Mouse (Mus musculus): Measurements from ENCODE around the gene Msi1. TPM values are rescaled to one million over a fixed set of nuclear protein-coding genes. Genes with fewer than 3 reads are reported as not detected.

Gene Msi1
- polyA plus RNA-seq, 1 experiment: 0.14 TPM

GRCm38 (mm10) chr5:115403436-115404140, 25.8 kb upstream of the Msi1 start:
- H3K4me1 ChIP-seq (ENCODE audit: control insufficient read depth): no peaks in the 10 kb centered on the region
- no peaks in the 10 kb centered on the region for H3K9me3 ChIP-seq (ENCODE audit: control insufficient read depth, low read length)
- no peak overlapping the region for H3K4me3 ChIP-seq (replicated peaks)
- H3K36me3 ChIP-seq (ENCODE audit: control insufficient read depth): no peaks in the 10 kb centered on the region
- TF ChIP-seq TAL1 (IDR thresholded peaks at IDR 0.05; ENCODE audit: low read length): no peak
- TF ChIP-seq GATA1 (IDR thresholded peaks at IDR 0.05; ENCODE audit: low read length): no peak
- H3K27me3 ChIP-seq (ENCODE audit: control insufficient read depth): peaks cover 34% of the 10 kb centered on the region

GRCm38 (mm10) chr5:115404241-115404794, 25.1 kb upstream of the Msi1 start:
- Histone ChIP-seq H3K9me3 (ENCODE audit: control insufficient read depth, low read length) (no peaks in the 10 kb centered on the region), H3K36me3 (ENCODE audit: control insufficient read depth) (no peaks in the 10 kb centered on the region), H3K27me3 (ENCODE audit: control insufficient read depth) (peaks cover 28% of the 10 kb centered on the region), H3K4me1 (ENCODE audit: control insufficient read depth) (no peaks in the 10 kb centered on the region), H3K4me3 (replicated peaks) (no peak overlapping the region)
- TF ChIP-seq TAL1 (IDR thresholded peaks at IDR 0.05; ENCODE audit: low read length) (no peak), GATA1 (IDR thresholded peaks at IDR 0.05; ENCODE audit: low read length) (no peak)

- Histone ChIP-seq H3K27me3 (ENCODE audit: control insufficient read depth) (peaks cover 27% of the 10 kb centered on the region), H3K36me3 (ENCODE audit: control insufficient read depth) (no peaks in the 10 kb centered on the region), H3K4me1 (ENCODE audit: control insufficient read depth) (no peaks in the 10 kb centered on the region), H3K9me3 (ENCODE audit: control insufficient read depth, low read length) (no peaks in the 10 kb centered on the region), H3K4me3 (replicated peaks) (no peak overlapping the region)
- TF ChIP-seq GATA1 (IDR thresholded peaks at IDR 0.05; ENCODE audit: low read length): no peak
- TF ChIP-seq TAL1 (IDR thresholded peaks at IDR 0.05; ENCODE audit: low read length): no peak
These were observed 24.2 kb upstream of the Msi1 start for GRCm38 (mm10) chr5:115405205-115405604.

DNA sequence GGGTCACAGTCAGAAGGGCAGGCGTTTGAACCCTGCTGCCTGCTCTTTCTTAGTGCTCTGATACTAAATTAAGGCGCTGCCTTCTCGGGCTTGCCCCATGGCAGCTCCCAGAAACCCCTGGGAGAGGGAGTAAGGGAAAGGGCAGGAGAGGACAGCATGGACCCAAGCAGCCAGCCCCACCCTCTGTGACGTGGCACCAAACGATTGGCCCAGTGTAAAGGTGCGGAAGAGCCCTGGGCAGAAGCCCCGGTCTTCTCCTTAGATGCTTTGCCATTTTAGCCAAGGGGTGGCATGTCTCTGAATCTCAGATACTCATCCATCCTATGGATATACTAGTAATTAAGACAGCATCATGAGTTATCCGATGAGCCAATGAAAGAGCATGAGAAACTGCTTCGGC, 21.3 kb upstream of the Msi1 start:
- peaks cover 23% of the 10 kb centered on the region for H3K27me3 ChIP-seq (ENCODE audit: control insufficient read depth)
- no peaks in the 10 kb centered on the region for H3K4me1 ChIP-seq (ENCODE audit: control insufficient read depth)
- H3K36me3 ChIP-seq (ENCODE audit: control insufficient read depth): no peaks in the 10 kb centered on the region
- no peaks in the 10 kb centered on the region for H3K9me3 ChIP-seq (ENCODE audit: control insufficient read depth, low read length)
- H3K4me3 ChIP-seq (replicated peaks): no peak overlapping the region
- no peak for TF ChIP-seq TAL1 (IDR thresholded peaks at IDR 0.05; ENCODE audit: low read length)
- TF ChIP-seq GATA1 (IDR thresholded peaks at IDR 0.05; ENCODE audit: low read length): no peak

DNA sequence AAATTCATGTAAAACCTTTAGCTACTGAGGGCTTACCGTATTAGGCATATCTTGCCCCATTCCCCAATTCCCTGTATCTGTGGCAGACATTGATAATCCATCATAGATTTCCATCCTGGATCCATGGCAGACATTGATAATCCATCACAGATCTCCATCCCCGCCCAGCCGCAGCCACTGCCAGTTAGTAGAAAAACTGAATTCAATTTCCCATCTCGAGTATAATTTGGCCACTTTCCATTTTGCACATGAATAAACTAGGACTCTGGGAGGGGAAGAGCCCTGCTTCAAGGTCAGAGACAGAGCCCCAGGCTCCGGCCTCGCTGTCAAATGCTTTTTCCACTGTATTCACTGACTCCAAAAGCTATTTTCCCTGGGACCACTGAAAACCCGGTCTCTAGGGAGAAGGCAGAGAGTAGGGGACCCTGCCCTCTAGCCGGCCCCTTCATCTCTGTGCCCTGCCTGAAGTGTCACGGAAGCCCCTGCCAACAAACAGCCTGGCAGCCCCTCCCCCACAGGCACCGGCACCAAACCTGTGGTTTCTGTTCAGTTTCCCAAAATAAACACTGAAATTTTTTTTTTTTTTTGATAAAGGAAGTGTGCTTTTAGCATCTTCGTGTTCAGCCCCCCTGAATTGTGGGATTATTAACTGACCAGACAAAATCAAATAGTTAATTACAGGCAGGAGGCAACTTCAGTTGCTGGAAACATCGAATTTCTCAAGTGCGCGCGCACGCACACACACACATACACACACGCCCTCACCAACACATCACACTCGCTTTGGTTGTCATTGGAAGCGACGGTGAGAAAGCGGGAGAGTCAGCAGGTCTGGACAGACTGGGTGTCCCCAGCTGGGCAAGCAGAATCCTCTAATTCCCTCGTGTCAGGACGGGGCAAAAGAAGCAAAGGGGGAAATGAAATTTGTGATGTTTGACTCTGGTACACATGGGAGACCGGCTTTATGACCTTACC, 14.0 kb upstream of the Msi1 start:
- Histone ChIP-seq H3K27me3 (ENCODE audit: control insufficient read depth) (peaks cover 4% of the 10 kb centered on the region; the same call in 1 of the 2 replicates), H3K9me3 (ENCODE audit: control insufficient read depth, low read length) (peaks cover 8% of the 10 kb centered on the region), H3K4me3 (replicated peaks) (no peak overlapping the region)

GRCm38 (mm10) chr5:115428831-115429358, 504 bp upstream of the Msi1 start:
- TF ChIP-seq GATA1 (IDR thresholded peaks at IDR 0.05; ENCODE audit: low read length) (no peak), TAL1 (IDR thresholded peaks at IDR 0.05; ENCODE audit: low read length) (no peak)
- no peak overlapping the region for H3K4me3 ChIP-seq (replicated peaks)
- H3K27me3 ChIP-seq (ENCODE audit: control insufficient read depth): peaks cover 71% of the 10 kb centered on the region
- H3K9me3 ChIP-seq (ENCODE audit: control insufficient read depth, low read length): no peaks in the 10 kb centered on the region; the same call in 1 of the 2 replicates
- H3K4me1 ChIP-seq (ENCODE audit: control insufficient read depth): no peaks in the 10 kb centered on the region
- no peaks in the 10 kb centered on the region for H3K36me3 ChIP-seq (ENCODE audit: control insufficient read depth)

More for the DNA sequence above, 14.0 kb upstream of the Msi1 start:
- TF ChIP-seq GATA1 (IDR thresholded peaks at IDR 0.05; ENCODE audit: low read length) (no peak), TAL1 (IDR thresholded peaks at IDR 0.05; ENCODE audit: low read length) (no peak)
- H3K4me1 ChIP-seq (ENCODE audit: control insufficient read depth): no peaks in the 10 kb centered on the region; the same call in none of the 2 replicates
- no peaks in the 10 kb centered on the region for H3K36me3 ChIP-seq (ENCODE audit: control insufficient read depth)

- Histone ChIP-seq H3K4me1 (ENCODE audit: control insufficient read depth) (no peaks in the 10 kb centered on the region), H3K36me3 (ENCODE audit: control insufficient read depth) (no peaks in the 10 kb centered on the region), H3K27me3 (ENCODE audit: control insufficient read depth) (peaks cover 86% of the 10 kb centered on the region), H3K9me3 (ENCODE audit: control insufficient read depth, low read length) (no peaks in the 10 kb centered on the region; the same call in 1 of the 2 replicates), H3K4me3 (replicated peaks) (peak overlapping the region; percentile 24)
- no peak for TF ChIP-seq GATA1 (IDR thresholded peaks at IDR 0.05; ENCODE audit: low read length)
- TF ChIP-seq TAL1 (IDR thresholded peaks at IDR 0.05; ENCODE audit: low read length): no peak
These were observed 975 bp downstream of the Msi1 start for GRCm38 (mm10) chr5:115430187-115430960.
